Mouse (Mus musculus) gastrocnemius, postnatal 14 days (tissue): ENCODE measurements around the gene Vmn2r85. TPM values are rescaled to one million over a fixed set of nuclear protein-coding genes. Genes with fewer than 3 reads are reported as not detected.
"Not testable (repeated sequence)": the region's sequence is repeated elsewhere in the genome, so short reads cannot be mapped to it uniquely, and the experiment has no call there.

Experiments
- DNase-seq: peaks from one replicate; pipeline ENCODE4 v3.0.0; 2021; ENCODE audit warnings: mixed read lengths
- intact Hi-C: fragments of 180-260 bp; cut with DNase I; formaldehyde crosslinking; loops from one replicate; pipeline ENCODE4 v1.15.1; 2025; ENCODE audit warnings: low total_unique reads
- long read RNA-seq, 2 experiments: library from polyadenylated mRNA; stranded (forward); transcript quantifications; one replicate each; pipeline ENCODE4 v2.0.0; 2021
- total RNA-seq, 2 experiments: library from RNA; stranded (reverse); gene quantifications; 2 replicates each; pipeline ENCODE4 v1.2.3; 2021

Gene Vmn2r85
- not detected for total RNA-seq
- long read RNA-seq, experiment 1, result 0 reads
- long read RNA-seq, experiment 2, result 0 reads

DNA sequence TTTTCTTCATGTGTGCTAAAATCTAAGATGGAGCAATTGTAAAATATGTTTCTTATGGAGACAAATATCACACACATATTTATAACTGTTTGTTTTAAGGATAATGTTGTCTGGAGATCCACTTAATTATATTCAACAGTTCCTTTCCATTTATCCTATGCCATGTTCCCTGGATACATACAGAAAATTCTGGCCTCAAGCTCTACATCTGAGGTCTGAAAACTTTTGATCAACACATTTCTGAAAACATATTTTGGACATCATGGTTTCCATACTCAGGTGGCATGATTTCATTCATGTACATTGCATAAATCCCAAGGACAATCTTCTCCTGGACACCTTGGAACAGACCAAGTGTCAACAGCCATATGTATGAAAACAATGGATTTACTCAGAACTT is at the start of gene Vmn2r85:
Vmn2r85 (minus strand) TSS at position 101 of the 400 bp plus-strand sequence.
- intact Hi-C loops, DNase-seq: not testable (repeated sequence)

DNA sequence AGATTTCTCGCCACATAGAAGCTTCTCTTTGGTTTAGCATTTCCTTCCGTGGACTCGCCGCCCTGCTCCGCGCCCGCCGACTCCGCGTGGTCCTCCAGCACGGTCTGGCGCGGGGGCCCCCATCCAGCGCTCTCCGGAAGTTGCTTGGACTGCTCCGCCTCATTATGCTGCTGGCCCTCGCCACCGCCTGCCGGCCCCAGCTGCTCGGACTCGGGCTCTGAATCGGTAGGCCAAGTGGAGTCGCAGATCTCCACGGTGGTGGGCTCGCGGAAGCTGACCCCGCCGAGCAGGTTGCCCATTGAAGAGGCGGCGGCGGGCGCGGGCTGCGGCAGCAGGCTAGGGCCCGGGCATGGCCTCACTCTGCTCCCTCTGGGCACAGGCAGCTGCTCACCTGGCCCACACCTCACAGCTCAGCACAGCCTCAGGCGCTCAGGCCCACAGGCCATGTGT is 40.8 kb upstream of the Vmn2r85 start:
- intact Hi-C loops, result no loop called here
- peak; percentile 31 for DNase-seq

DNA sequence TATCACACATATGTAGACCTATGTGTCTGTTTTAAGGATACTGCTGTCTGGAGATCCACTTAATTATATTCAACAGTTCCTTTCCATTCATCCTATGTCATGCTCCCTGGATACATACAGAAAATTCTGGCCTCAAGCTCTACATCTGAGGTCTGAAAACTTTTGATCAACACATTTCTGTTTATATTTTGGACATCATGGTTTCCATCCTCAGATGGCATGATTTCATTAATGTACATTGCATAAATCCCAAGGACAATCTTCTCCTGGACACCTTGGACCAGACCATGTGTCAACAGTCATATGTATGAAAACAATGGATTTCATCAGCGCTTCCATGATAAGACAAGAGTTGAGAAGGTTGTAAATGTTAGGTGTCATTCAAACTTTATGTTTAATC is 26.4 kb upstream of the Vmn2r85 start, which contains the start of gene Vmn2r86:
Vmn2r86 (minus strand) TSS at position 101 of the 400 bp plus-strand sequence.
- intact Hi-C loops, DNase-seq: not testable (repeated sequence)

DNA sequence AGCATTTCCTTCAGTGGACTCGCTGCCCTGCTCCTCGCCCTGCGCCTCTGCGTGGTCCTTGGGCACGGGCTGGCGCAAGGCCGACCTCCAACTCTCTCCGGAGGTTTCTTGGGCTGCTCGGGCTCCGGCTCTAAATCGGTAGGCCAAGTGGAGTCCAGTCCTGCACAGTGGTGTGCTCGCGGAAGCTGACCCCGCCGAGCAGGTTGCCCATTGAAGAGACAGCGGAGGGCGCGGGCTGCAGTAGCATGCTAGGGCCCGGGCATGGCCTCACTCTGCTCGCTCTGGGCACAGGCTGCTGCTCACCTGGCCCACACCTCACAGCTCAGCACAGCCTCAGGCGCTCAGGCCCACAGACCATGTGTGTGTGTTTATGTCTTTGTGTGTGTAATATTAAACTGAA is 15.3 kb upstream of the Vmn2r85 start:
- DNase-seq, result no peak
- intact Hi-C loops, result no loop called here

DNA sequence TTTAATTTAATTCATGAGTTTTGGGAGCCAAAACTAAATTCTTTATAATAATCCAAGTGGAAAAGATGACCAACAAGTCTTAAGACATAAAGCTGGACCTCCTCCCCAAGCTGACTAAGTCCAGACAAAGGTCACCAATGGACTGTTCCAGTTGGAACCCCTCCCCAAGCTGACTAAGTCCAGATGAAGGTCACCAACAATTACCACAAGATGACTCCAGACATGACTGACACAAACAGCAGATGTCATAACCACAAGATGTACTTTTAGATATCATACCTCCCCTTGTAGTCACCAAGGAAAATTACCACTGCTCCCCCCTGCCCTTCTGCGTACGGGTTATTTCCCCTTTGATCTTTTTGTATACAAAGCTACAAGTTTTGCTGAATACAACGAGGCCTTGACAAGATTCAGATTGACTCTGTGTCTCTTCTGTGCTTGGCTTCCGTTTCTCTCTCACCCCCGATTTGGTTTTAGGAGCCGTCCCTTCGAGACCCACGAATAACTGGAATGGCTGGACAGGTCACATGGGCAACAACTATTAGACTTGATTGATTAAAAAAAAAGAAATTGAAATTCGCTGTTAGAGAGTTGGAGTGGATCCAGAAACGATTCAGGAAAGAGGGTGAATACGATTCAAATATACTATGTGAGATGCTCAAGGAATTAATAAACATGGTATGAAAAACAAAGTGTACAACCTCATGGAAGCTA is 4.8 kb upstream of the Vmn2r85 start:
- intact Hi-C loops, DNase-seq: not testable (repeated sequence)

DNA sequence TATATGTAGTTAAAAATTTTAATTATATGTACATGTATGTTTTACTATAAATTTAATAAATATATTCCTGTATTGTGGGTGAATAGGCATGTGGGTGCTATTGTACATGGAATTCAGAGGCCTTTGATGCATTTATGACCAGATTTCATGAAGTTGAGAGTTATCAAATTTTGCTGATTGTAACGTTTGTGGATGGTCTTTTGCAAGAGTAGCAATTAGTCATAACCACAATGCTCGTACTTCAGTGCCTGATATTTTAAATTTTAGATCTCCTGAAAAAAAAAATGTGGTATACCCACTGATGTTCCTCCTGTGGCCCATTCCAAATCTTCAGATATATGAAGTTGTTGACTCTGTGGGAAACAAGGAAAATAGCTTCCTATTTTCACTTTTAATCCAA is 7.1 kb downstream of the Vmn2r85 start:
- intact Hi-C loops, DNase-seq: not testable (repeated sequence)

DNA sequence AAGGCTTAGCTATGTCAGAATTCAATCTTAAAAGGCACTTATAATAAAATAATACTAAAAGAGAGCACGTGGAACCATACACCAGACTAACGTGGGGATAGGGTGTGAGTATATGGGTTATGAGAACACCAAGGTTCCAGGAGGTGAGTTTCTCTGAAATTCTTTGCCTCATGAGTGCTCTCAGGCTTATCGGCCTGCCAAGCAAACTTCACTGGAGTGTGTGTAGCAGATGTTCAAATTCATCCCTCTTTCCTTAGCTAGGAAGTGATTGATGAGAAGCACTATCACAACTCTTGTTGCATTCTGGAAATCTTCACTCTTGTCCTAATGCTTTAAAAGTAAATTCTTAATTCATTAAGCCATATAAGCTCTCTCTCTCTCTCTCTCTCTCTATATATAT is 9.1 kb downstream of the Vmn2r85 start:
- intact Hi-C loops, result no loop called here
- DNase-seq, result no peak

DNA sequence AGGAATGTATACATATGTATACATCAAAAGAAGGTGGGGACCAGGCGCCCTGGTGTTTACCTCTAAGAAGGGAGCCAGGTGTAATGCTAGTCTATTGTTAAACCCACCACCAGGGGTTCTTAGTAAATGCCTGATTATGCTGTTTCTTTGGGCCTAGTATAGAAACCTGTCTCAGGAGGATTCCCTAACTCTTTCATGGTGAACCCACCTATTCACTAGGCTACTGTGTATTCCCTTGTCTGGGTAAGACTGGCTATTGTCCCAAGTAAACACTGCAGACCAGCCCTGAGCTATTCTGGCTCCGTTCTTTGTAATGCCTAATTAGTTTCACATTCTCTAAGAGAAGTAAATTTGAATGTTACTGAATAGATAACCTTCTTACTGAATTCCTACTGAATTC is 9.5 kb downstream of the Vmn2r85 start:
- DNase-seq, intact Hi-C loops: not testable (repeated sequence)

DNA sequence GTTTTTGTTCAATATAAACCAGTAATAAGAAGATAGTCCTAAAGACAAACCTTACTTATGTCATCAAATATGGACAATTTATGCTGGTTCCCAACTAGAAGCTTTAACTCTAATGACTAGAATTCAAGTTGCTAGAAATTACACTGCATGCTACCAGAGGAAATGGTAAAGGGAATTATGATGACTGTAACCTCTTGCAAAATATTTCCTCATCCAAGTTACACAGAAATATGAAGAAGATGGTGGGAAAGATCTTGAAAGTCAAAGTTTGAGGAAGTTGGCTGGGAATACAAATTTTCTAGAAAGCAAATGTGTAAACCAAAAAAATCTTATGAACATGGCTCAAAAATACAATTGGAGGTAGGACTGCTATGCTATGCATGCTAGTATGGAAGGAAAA is 13.2 kb downstream of the Vmn2r85 start:
- intact Hi-C loops, DNase-seq: not testable (repeated sequence)

DNA sequence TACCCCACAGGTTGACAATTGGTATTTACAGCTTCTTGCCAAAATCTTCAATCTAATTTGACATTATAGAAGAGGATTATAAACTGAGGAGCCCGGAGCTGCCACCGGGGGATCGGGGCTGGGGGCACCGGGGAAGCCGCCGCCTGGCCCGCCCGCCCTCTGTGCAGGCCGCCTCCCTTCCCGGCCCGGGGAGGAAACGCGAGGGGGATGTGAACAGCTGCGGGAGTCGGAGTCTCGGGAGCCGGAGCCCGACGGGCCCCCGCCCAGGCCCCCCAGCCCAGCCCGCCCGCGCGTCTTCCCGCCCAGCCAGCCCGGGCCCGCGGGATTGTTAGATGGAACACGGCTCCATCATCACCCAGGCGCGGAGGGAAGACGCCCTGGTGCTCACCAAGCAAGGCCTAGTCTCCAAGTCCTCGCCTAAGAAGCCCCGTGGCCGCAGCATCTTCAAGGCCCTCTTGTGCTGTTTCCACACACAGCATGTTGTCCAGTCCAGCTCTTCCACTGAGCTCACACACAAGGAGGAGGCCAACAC is 17.3 kb downstream of the Vmn2r85 start:
- DNase-seq, intact Hi-C loops: not testable (repeated sequence)

DNA sequence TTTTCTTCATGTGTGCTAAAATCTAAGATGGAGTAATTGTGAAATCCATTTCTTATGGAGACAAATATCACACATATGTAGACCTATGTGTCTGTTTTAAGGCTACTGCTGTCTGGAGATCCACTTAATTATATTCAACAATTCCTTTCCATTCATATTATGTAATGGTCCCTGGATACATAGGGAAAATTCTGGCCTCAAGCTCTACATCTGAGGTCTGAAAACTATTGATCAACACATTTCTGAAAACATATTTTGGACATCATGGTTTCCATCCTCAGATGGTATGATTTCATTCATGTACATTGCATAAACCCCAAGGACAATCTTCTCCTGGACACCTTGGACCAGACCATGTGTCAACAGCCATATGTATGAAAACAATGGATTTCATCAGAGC is 35.3 kb downstream of the Vmn2r85 start, which contains the start of gene Vmn2r84:
Vmn2r84 (minus strand) TSS at position 101 of the 400 bp plus-strand sequence.
- intact Hi-C loops, result no loop called here

DNA sequence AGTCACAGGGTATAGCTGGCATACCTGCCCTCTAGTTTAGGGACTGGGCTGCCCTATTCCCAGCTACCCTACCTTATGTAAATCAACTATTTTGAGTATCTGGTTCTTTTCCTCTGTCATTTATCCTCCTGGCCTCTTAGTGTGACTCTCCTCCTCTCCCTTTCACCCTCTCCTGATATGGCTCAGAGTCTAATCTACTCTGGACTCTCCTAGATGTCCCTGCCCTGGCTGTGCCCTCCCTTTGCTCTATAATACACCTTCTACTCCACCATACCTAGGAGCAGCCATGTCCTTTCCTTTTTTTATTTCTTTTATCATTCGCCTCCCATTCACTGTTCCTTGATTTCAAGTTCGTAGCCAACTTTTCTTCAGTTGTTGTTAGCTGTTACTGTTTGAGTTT is 54.4 kb downstream of the Vmn2r85 start:
- no peak for DNase-seq
- intact Hi-C loops, result no loop called here

More for the DNA sequence above, 35.3 kb downstream of the Vmn2r85 start, which contains the start of gene Vmn2r84:
- no peak for DNase-seq

DNA sequence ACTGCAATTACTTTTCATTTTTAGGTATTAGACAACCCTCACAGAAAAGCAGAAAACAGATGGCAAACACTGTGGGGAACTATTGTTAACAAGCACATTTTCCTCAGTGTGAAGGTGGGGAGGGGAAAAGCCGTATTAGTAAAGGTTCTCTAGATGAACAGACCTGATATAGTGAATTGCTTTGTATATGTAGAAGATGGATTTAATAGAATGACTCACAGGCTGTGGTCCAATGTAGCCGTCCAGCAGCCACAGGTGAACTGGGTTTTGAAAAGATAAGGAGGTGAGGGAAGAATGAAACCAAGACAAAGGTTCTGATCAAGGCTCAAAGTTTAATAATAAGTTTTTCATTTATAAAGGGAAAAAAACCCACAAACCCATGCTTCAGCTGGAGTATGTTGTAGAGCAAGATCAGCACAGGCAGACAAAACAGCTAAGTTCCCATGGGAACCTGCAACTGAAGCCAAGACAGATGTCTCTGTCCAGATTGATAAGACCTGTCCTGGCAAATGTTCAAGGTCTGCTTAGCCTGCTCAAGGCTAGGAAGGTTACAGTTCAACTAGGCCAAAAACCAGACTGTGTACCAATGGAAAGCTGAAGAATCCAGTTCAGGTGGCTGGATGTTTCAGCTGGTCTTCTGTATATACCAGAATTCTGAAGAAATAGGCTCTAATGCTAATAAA is 56.9 kb downstream of the Vmn2r85 start:
- intact Hi-C loops, result no loop called here

DNA sequence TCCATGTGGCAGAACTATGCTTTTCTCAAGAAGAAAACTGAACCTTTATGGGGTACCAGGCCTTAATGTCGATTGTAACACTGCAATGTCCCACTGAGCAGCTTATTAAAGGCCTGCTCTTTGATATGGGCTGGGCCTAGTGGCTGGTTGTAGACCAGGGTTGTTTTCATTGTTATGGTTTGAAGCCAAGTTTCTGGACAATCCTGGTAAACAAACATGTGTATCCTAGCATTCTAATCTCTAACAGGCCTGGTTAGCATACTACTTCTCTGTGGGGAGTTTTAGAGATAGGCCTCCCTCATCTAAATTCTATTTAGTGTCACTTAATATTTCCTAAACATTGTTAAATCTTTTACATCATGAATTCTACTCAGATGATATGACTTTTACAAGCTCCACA is 57.9 kb downstream of the Vmn2r85 start:
- intact Hi-C loops, result no loop called here
- DNase-seq, result no peak

More for the DNA sequence above, 56.9 kb downstream of the Vmn2r85 start:
- DNase-seq, result no peak

DNA sequence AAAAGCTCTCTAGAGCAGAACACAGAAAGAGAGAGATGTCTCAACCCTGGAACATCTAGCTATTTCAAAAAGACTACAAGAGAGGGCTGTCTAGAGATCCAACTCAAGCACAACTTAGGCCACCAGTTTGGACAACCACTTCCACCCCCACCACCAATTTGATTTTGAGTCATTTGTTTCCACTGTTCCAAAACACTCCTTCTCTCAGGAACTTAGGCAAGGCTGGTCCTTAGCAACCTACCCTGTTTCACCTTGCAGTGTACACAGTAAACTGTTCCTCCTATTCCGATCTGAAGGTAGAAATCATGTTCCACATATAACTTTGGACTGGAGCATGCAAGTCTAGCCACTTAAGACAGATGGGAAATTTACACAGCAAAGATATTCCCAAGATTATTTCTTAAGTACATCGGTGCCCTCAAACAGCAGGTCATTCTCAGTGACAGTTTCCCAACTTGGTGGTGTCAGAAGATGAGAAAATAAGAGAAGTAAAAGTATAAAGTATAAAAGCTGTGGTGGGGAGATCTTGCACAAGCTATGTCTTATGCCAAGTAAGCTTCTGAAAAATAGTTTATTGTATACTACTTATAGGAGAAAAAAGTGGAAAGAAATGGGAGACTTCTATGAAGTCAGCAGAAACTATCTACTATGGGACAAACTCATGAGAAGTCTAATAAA is 59.4 kb downstream of the Vmn2r85 start:
- intact Hi-C loops, result no loop called here
- DNase-seq, result no peak

DNA sequence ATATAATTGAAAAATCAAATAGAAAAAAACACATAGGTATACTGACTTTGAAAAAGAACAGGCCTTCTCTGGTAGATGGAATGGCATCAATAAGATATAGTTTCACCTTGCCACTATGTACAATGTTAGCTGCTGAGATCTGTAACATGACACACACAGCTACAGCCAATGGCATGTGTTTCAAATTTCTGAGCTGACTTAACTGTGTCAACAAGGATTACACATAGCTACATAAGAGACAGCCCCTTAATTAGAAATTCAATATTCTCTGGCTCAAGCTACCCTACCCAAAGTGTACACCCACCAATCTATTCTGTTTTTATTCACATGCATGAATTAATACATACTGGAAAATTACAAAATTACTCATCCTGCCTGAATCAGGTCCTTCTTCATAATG is 61.1 kb downstream of the Vmn2r85 start:
- DNase-seq, result no peak
- intact Hi-C loops, result no loop called here

DNA sequence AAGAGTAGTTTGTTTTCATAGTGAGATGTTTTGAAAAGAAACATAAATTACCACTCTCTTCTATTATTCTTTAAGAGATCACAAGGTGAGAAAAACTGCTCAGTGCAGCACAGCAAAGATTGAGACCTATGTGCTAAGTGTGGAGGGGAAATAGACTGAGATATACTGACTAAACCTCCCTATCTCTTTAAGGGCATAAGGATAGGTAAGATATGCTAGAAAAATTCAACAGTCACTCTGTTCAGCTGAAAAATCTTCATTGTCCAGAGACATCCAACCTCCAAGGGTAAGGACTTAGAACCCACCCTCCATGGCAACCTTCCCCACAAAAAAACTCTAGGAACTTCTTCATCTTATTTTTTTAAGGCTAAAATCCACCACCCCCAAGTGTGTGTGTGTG is 64.7 kb downstream of the Vmn2r85 start:
- intact Hi-C loops, result no loop called here
- DNase-seq, result no peak
